Mouse (Mus musculus) forelimb bud, embryonic 11.5 days (tissue): ENCODE results near the gene Akap13.
A peak's percentile ranks its signal among the peaks of the same experiment; 100 is the strongest.

ENCODE experiments used
- DNase-seq: peaks from one replicate; pipeline ENCODE4 v3.0.0-alpha.2; 2012; ENCODE audit warnings: low read depth, low spot score

Gene Akap13

GRCm38 (mm10) chr7:75455223-75456151 is at the start of gene Akap13:
Gene Akap13 (plus strand): TSS chr7:75455534.
- peak; percentile 98 for DNase-seq

GRCm38 (mm10) chr7:75410641-75411040 is 44.7 kb upstream of the Akap13 start:
- DNase-seq: no peak

GRCm38 (mm10) chr7:75411226-75411625 is 44.1 kb upstream of the Akap13 start:
- DNase-seq: no peak

GRCm38 (mm10) chr7:75412011-75412510 is 43.3 kb upstream of the Akap13 start:
- DNase-seq: no peak

- DNase-seq: no peak
Observed at GRCm38 (mm10) chr7:75412568-75412967, 42.8 kb upstream of the Akap13 start.

- DNase-seq: no peak
Observed at GRCm38 (mm10) chr7:75413903-75414302, 41.4 kb upstream of the Akap13 start.

GRCm38 (mm10) chr7:75414316-75414715 is 41.0 kb upstream of the Akap13 start:
- DNase-seq: no peak

- DNase-seq: no peak
Observed at GRCm38 (mm10) chr7:75415166-75415881, 40.0 kb upstream of the Akap13 start.

GRCm38 (mm10) chr7:75415882-75416585 is 39.3 kb upstream of the Akap13 start:
- DNase-seq: no peak

GRCm38 (mm10) chr7:75420927-75421326 is 34.4 kb upstream of the Akap13 start:
- DNase-seq: no peak

GRCm38 (mm10) chr7:75424121-75424520 is 31.2 kb upstream of the Akap13 start:
- no peak for DNase-seq

- no peak for DNase-seq
Observed at GRCm38 (mm10) chr7:75427322-75427721, 28.0 kb upstream of the Akap13 start.

- no peak for DNase-seq
Observed at GRCm38 (mm10) chr7:75428913-75429312, 26.4 kb upstream of the Akap13 start.

- no peak for DNase-seq
Observed at GRCm38 (mm10) chr7:75430550-75430949, 24.8 kb upstream of the Akap13 start.

GRCm38 (mm10) chr7:75431043-75431442 is 24.3 kb upstream of the Akap13 start:
- no peak for DNase-seq

GRCm38 (mm10) chr7:75432046-75432445 is 23.3 kb upstream of the Akap13 start:
- no peak for DNase-seq

GRCm38 (mm10) chr7:75436413-75437174 is 18.7 kb upstream of the Akap13 start:
- DNase-seq: no peak

GRCm38 (mm10) chr7:75439570-75439969 is 15.8 kb upstream of the Akap13 start:
- DNase-seq: no peak

- DNase-seq: no peak
Observed at GRCm38 (mm10) chr7:75440241-75440640, 15.1 kb upstream of the Akap13 start.

- DNase-seq: no peak
Observed at GRCm38 (mm10) chr7:75441947-75442346, 13.4 kb upstream of the Akap13 start.
